Mouse (Mus musculus) forebrain, embryonic 16.5 days (tissue): ENCODE results near the gene Erc2. TPM values are rescaled to one million over a fixed set of nuclear protein-coding genes. Genes with fewer than 3 reads are reported as not detected.
A peak's percentile ranks its signal among the peaks of the same experiment; 100 is the strongest.

Source experiments
- ATAC-seq: fragments of 200-750 bp; cut with Nextera tagmentation; 2 replicates; pipeline ENCODE4 v1.8.0; 2017; ENCODE audit warnings: mild to moderate bottlenecking, moderate library complexity
- H3K27ac ChIP-seq: fragments of 300-500 bp; sonication (generic); 2 replicates; pipeline ENCODE4 v1.5.1; 2014; ENCODE audit warnings: low read length, control low read depth
- H3K27me3 ChIP-seq: fragments of 300-500 bp; sonication (generic); replicated peaks from 2 replicates; pipeline ENCODE4 v1.6.1; 2014; ENCODE audit warnings: low read length; ENCODE audit not compliant: control insufficient read depth, insufficient read depth
- H3K36me3 ChIP-seq: fragments of 300-500 bp; sonication (generic); 2 replicates; pipeline ENCODE4 v1.6.1; 2014; ENCODE audit not compliant: control insufficient read depth, insufficient read depth
- H3K4me1 ChIP-seq: fragments of 300-500 bp; sonication (generic); replicated peaks from 2 replicates; pipeline ENCODE4 v1.6.1; 2014; ENCODE audit warnings: low read length; ENCODE audit not compliant: control insufficient read depth, insufficient read depth
- H3K4me2 ChIP-seq: fragments of 300-500 bp; sonication (generic); 2 replicates; pipeline ENCODE4 v1.6.1; 2014; ENCODE audit warnings: mild to moderate bottlenecking, low read length, control low read depth
- H3K4me3 ChIP-seq: fragments of 300-500 bp; sonication (generic); replicated peaks from 2 replicates; pipeline ENCODE4 v1.5.1; 2014; ENCODE audit warnings: mild to moderate bottlenecking, low read length, control low read depth
- H3K9ac ChIP-seq: fragments of 300-500 bp; sonication (generic); replicated peaks from 2 replicates; pipeline ENCODE4 v1.6.1; 2014; ENCODE audit warnings: low read depth, low read length, control low read depth
- H3K9me3 ChIP-seq: fragments of 300-500 bp; sonication (generic); 2 replicates; pipeline ENCODE4 v1.6.1; 2016; ENCODE audit warnings: low read length; ENCODE audit not compliant: control insufficient read depth
- WGBS: fragments of 180-500 bp; shearing (Covaris S2); extraction: QIAGEN DNeasy Blood & Tissue Kit; methylation state at CpG from one replicate; pipeline ENCODE4 v1.1.7; 2014; 5-methylcytosine and 5-hydroxymethylcytosine counted together
- polyA plus RNA-seq: library from polyadenylated mRNA; unstranded; fragments of >200 nt; fragmentation: Nextera tagmentation; extraction: Ambion mirVana; gene quantifications from 2 replicates; pipeline ENCODE4 v1.2.1, GENCODE M21; 2015

The Erc2 gene
- polyA plus RNA-seq, 1 experiment from 2014 or later, result 78.0 TPM

GRCm38 (mm10) chr14:28371651-28372050 lies 749.4 kb downstream of the Erc2 start:
- H3K4me2 ChIP-seq, result no peak overlapping the region
- H3K27me3 ChIP-seq, result peaks cover 7% of the 10 kb centered on the region; the same call in 1 of the 2 replicates
- no peak overlapping the region for H3K4me3 ChIP-seq
- H3K27ac ChIP-seq, result no peak overlapping the region
- WGBS, result 77% methylated on average over 10 of the region's 10 CpGs
- H3K9me3 ChIP-seq, result no peaks in the 10 kb centered on the region
- H3K9ac ChIP-seq, result no peak overlapping the region
- peaks cover 10% of the 10 kb centered on the region for H3K4me1 ChIP-seq
- ATAC-seq, result no peak
- H3K36me3 ChIP-seq, result no peaks in the 10 kb centered on the region

GRCm38 (mm10) chr14:28375642-28376091 lies 753.4 kb downstream of the Erc2 start:
- Histone ChIP-seq H3K27me3 (peaks cover 22% of the 10 kb centered on the region), H3K4me1 (peaks cover 10% of the 10 kb centered on the region), H3K27ac (no peak overlapping the region), H3K4me2 (peak overlapping the region; percentile 27), H3K9me3 (no peaks in the 10 kb centered on the region), H3K36me3 (no peaks in the 10 kb centered on the region), H3K4me3 (no peak overlapping the region), H3K9ac (no peak overlapping the region)
- WGBS, result 4% methylated on average over 10 of the region's 10 CpGs
- ATAC-seq, result no peak

GRCm38 (mm10) chr14:28376208-28376805 lies 754.1 kb downstream of the Erc2 start:
- no peak for ATAC-seq
- Histone ChIP-seq H3K4me3 (no peak overlapping the region), H3K9me3 (no peaks in the 10 kb centered on the region), H3K9ac (no peak overlapping the region), H3K27ac (no peak overlapping the region), H3K36me3 (no peaks in the 10 kb centered on the region), H3K4me2 (no peak overlapping the region), H3K4me1 (peaks cover 10% of the 10 kb centered on the region), H3K27me3 (peaks cover 26% of the 10 kb centered on the region)
- WGBS, result 47% methylated on average over 9 of the region's 9 CpGs

GRCm38 (mm10) chr14:28377519-28377918 lies 755.3 kb downstream of the Erc2 start:
- no peak for ATAC-seq
- Histone ChIP-seq H3K27ac (no peak overlapping the region), H3K27me3 (peaks cover 22% of the 10 kb centered on the region), H3K9ac (no peak overlapping the region), H3K36me3 (no peaks in the 10 kb centered on the region), H3K4me2 (no peak overlapping the region), H3K9me3 (no peaks in the 10 kb centered on the region), H3K4me3 (no peak overlapping the region), H3K4me1 (peaks cover 15% of the 10 kb centered on the region)
- WGBS, result 83% methylated on average over 3 of the region's 3 CpGs

GRCm38 (mm10) chr14:28380129-28380528 lies 757.9 kb downstream of the Erc2 start:
- H3K4me1 ChIP-seq, result peaks cover 15% of the 10 kb centered on the region

GRCm38 (mm10) chr14:28381801-28382550 lies 759.7 kb downstream of the Erc2 start:
- no peak overlapping the region for H3K4me2 ChIP-seq
- ATAC-seq, result peak; percentile 80
- H3K27me3 ChIP-seq, result peaks cover 22% of the 10 kb centered on the region
- no peaks in the 10 kb centered on the region for H3K9me3 ChIP-seq
- 18% methylated on average over 14 of the region's 14 CpGs for WGBS
- H3K4me1 ChIP-seq, result peaks cover 6% of the 10 kb centered on the region; the same call in 1 of the 2 replicates
- H3K4me3 ChIP-seq, result no peak overlapping the region
- no peak overlapping the region for H3K27ac ChIP-seq
- no peak overlapping the region for H3K9ac ChIP-seq
- no peaks in the 10 kb centered on the region for H3K36me3 ChIP-seq

More at GRCm38 (mm10) chr14:28380129-28380528, 757.9 kb downstream of the Erc2 start:
- H3K9ac ChIP-seq, result no peak overlapping the region
- 63% methylated on average over 3 of the region's 3 CpGs for WGBS
- H3K4me2 ChIP-seq, result no peak overlapping the region
- no peak overlapping the region for H3K27ac ChIP-seq
- no peak overlapping the region for H3K4me3 ChIP-seq
- H3K36me3 ChIP-seq, result no peaks in the 10 kb centered on the region
- H3K27me3 ChIP-seq, result peaks cover 22% of the 10 kb centered on the region
- ATAC-seq, result no peak
- H3K9me3 ChIP-seq, result no peaks in the 10 kb centered on the region

GRCm38 (mm10) chr14:28386815-28387607 lies 764.8 kb downstream of the Erc2 start:
- Histone ChIP-seq H3K4me1 (peaks cover 3% of the 10 kb centered on the region; the same call in 1 of the 2 replicates), H3K4me2 (no peak overlapping the region), H3K4me3 (no peak overlapping the region), H3K9ac (no peak overlapping the region), H3K27ac (no peak overlapping the region), H3K36me3 (no peaks in the 10 kb centered on the region), H3K27me3 (peaks cover 3% of the 10 kb centered on the region), H3K9me3 (no peaks in the 10 kb centered on the region)
- WGBS, result 73% methylated on average over 3 of the region's 3 CpGs
- peak; percentile 18; the same call in 1 of the 2 replicates for ATAC-seq

- whole genome bisulfite sequencing, result 88% methylated on average over 2 of the region's 2 CpGs
- ATAC-seq, result no peak
- H3K9me3 ChIP-seq, result no peaks in the 10 kb centered on the region
- H3K4me1 ChIP-seq, result no peaks in the 10 kb centered on the region
- no peaks in the 10 kb centered on the region for H3K36me3 ChIP-seq
- H3K27me3 ChIP-seq, result no peaks in the 10 kb centered on the region
- H3K4me3 ChIP-seq, result no peak overlapping the region
- H3K4me2 ChIP-seq, result no peak overlapping the region
- no peak overlapping the region for H3K27ac ChIP-seq
- no peak overlapping the region for H3K9ac ChIP-seq
Observed at GRCm38 (mm10) chr14:28398915-28399314, 776.7 kb downstream of the Erc2 start.

GRCm38 (mm10) chr14:28399897-28400296 lies 777.7 kb downstream of the Erc2 start:
- Histone ChIP-seq H3K36me3 (no peaks in the 10 kb centered on the region), H3K9me3 (no peaks in the 10 kb centered on the region), H3K27me3 (no peaks in the 10 kb centered on the region), H3K4me3 (no peak overlapping the region), H3K4me2 (no peak overlapping the region), H3K27ac (no peak overlapping the region), H3K4me1 (no peaks in the 10 kb centered on the region), H3K9ac (no peak overlapping the region)
- WGBS, result 86% methylated on average over 9 of the region's 9 CpGs
- no peak for ATAC-seq
